Mouse (Mus musculus) G1E (cell line): ENCODE measurements around the gene Slc20a1.

ENCODE experiments used
- CTCF ChIP-seq: IDR thresholded peaks from 2 replicates; pipeline ENCODE4 v1.5.1; 2012; ENCODE audit warnings: low read depth, low read length, inconsistent platforms, mixed read lengths
- GATA1 ChIP-seq: IDR thresholded peaks from 2 replicates; pipeline ENCODE4 v1.6.1; 2012; ENCODE audit warnings: borderline replicate concordance, low read length, inconsistent platforms, mixed read lengths
- POLR2AphosphoS5 ChIP-seq: IDR thresholded peaks from 2 replicates; pipeline ENCODE4 v1.6.1; 2012; ENCODE audit warnings: low read depth, low read length, inconsistent platforms; ENCODE audit not compliant: insufficient replicate concordance

- TF ChIP-seq POLR2AphosphoS5, result no peak
- TF ChIP-seq CTCF, result no peak
- TF ChIP-seq GATA1, result no peak
These were observed 12.2 kb upstream of the Slc20a1 start for GRCm38 (mm10) chr2:129186291-129186919.
